Mouse (Mus musculus): ENCODE measurements around the gene P3h2. TPM values are rescaled to one million over a fixed set of nuclear protein-coding genes. Genes with fewer than 3 reads are reported as not detected.

Gene P3h2
- total RNA-seq, 2 experiments from 2014 or later: 1.9 to 3.3 TPM

- intact Hi-C loops (cut with DNase I): no loop called here
- no peak for DNase-seq (ENCODE audit: low spot score in 2 of 2)
Measured at GRCm38 (mm10) chr16:26077246-26078099, 28.1 kb downstream of the P3h2 start.

- DNase-seq (ENCODE audit: low spot score in 2 of 2): no peak
- intact Hi-C loops (cut with DNase I): no loop called here
Measured at GRCm38 (mm10) chr16:26075063-26075462, 30.5 kb downstream of the P3h2 start.

GRCm38 (mm10) chr16:26070376-26070775, 35.2 kb downstream of the P3h2 start:
- DNase-seq (ENCODE audit: low spot score in 2 of 2): no peak
- intact Hi-C loops (cut with DNase I): no loop called here

GRCm38 (mm10) chr16:26065060-26065459, 40.5 kb downstream of the P3h2 start:
- no peak for DNase-seq (ENCODE audit: low spot score in 2 of 2)
- intact Hi-C loops (cut with DNase I): no loop called here

- DNase-seq (ENCODE audit: low spot score in 2 of 2): no peak
- intact Hi-C loops (cut with DNase I): no loop called here
Measured at GRCm38 (mm10) chr16:26060239-26061085, 45.1 kb downstream of the P3h2 start.

GRCm38 (mm10) chr16:26053631-26054030, 52.0 kb downstream of the P3h2 start:
- no peak for DNase-seq (ENCODE audit: low spot score in 2 of 2)
- intact Hi-C loops (cut with DNase I): no loop called here

- no peak for DNase-seq (ENCODE audit: low spot score in 2 of 2)
- intact Hi-C loops (cut with DNase I): no loop called here
Measured at GRCm38 (mm10) chr16:26049393-26050087, 56.0 kb downstream of the P3h2 start.

- DNase-seq (ENCODE audit: low spot score in 2 of 2): no peak
- intact Hi-C loops (cut with DNase I): no loop called here
Measured at GRCm38 (mm10) chr16:26047870-26048269, 57.7 kb downstream of the P3h2 start.

- no peak for DNase-seq (ENCODE audit: low spot score in 2 of 2)
- intact Hi-C loops (cut with DNase I): no loop called here
Measured at GRCm38 (mm10) chr16:26047396-26047795, 58.2 kb downstream of the P3h2 start.

- intact Hi-C loops (cut with DNase I): no loop called here
- no peak for DNase-seq (ENCODE audit: low spot score in 2 of 2)
Measured at GRCm38 (mm10) chr16:26041929-26042303, 63.7 kb downstream of the P3h2 start.

- peak in 1 of 2 experiments; percentile 16 for DNase-seq (ENCODE audit: low spot score in 2 of 2)
- intact Hi-C loops (cut with DNase I): no loop called here
Measured at GRCm38 (mm10) chr16:26041021-26041928, 64.3 kb downstream of the P3h2 start.

GRCm38 (mm10) chr16:26039320-26039719, 66.3 kb downstream of the P3h2 start:
- DNase-seq (ENCODE audit: low spot score in 2 of 2): no peak

GRCm38 (mm10) chr16:26035525-26035924, 70.1 kb downstream of the P3h2 start:
- intact Hi-C loops (cut with DNase I): no loop called here
- DNase-seq (ENCODE audit: low spot score in 2 of 2): no peak

More at GRCm38 (mm10) chr16:26039320-26039719, 66.3 kb downstream of the P3h2 start:
- intact Hi-C loops (cut with DNase I): no loop called here

- intact Hi-C loops (cut with DNase I): no loop called here
- no peak for DNase-seq (ENCODE audit: low spot score in 2 of 2)
Measured at GRCm38 (mm10) chr16:26035079-26035478, 70.5 kb downstream of the P3h2 start.

- intact Hi-C loops (cut with DNase I): no loop called here
- no peak for DNase-seq (ENCODE audit: low spot score in 2 of 2)
Measured at GRCm38 (mm10) chr16:26029424-26030012, 76.1 kb downstream of the P3h2 start.

GRCm38 (mm10) chr16:26026416-26026815, 79.2 kb downstream of the P3h2 start:
- DNase-seq (ENCODE audit: low spot score in 2 of 2): no peak
- intact Hi-C loops (cut with DNase I): no loop called here

- intact Hi-C loops (cut with DNase I): loop anchor here (2.0 kb wide), 1 partner anchor 174 kb away; no protein-coding TSS in a partner anchor
Measured at GRCm38 (mm10) chr16:26024543-26024942, 81.0 kb downstream of the P3h2 start.

GRCm38 (mm10) chr16:26023352-26023751, 82.2 kb downstream of the P3h2 start:
- no peak for DNase-seq (ENCODE audit: low spot score in 2 of 2)
- intact Hi-C loops (cut with DNase I): no loop called here

More at GRCm38 (mm10) chr16:26024543-26024942, 81.0 kb downstream of the P3h2 start:
- DNase-seq (ENCODE audit: low spot score in 2 of 2): no peak

- intact Hi-C loops (cut with DNase I): no loop called here
- no peak for DNase-seq (ENCODE audit: low spot score in 2 of 2)
Measured at GRCm38 (mm10) chr16:26021759-26022158, 83.8 kb downstream of the P3h2 start.

Data from left cerebral cortex, postnatal 36 days (tissue).